Mouse (Mus musculus) cortical plate, adult 2 months (tissue): ENCODE measurements around the gene Wdr37.

Experiments
- CTCF ChIP-seq: fragments of 200-500 bp; IDR thresholded peaks from 2 replicates; pipeline ENCODE4 v1.5.1; 2011; ENCODE audit warnings: mild to moderate bottlenecking, control low read depth, low read length; ENCODE audit not compliant: insufficient read depth; ENCODE audit errors: extremely low read depth
- POLR2A ChIP-seq: fragments of 200-500 bp; IDR thresholded peaks from 2 replicates; pipeline ENCODE4 v1.6.1; 2011; ENCODE audit warnings: mild to moderate bottlenecking, low read length, control low read depth; ENCODE audit not compliant: insufficient read depth; ENCODE audit errors: extremely low read depth

GRCm38 (mm10) chr13:8822201-8822600 is 49.5 kb downstream of the Wdr37 start:
- TF ChIP-seq CTCF, result no peak
- no peak for TF ChIP-seq POLR2A
